Mouse (Mus musculus): Measurements from ENCODE around the gene Pla2g7.
A peak's percentile ranks its signal among the peaks of the same experiment; 100 is the strongest.

Gene Pla2g7

GRCm38 (mm10) chr17:43581012-43581467, 13.1 kb downstream of the Pla2g7 start:
- peak; percentile 14 to 32 for DNase-seq

GRCm38 (mm10) chr17:43584771-43585170, 16.9 kb downstream of the Pla2g7 start:
- DNase-seq, result no peak

- DNase-seq, result no peak
Measured at GRCm38 (mm10) chr17:43587278-43587677, 19.4 kb downstream of the Pla2g7 start.

GRCm38 (mm10) chr17:43589750-43590149, 21.9 kb downstream of the Pla2g7 start:
- no peak for DNase-seq

GRCm38 (mm10) chr17:43590531-43590930, 22.6 kb downstream of the Pla2g7 start:
- no peak for DNase-seq

GRCm38 (mm10) chr17:43592296-43593291, 24.7 kb downstream of the Pla2g7 start:
- DNase-seq, result no peak

GRCm38 (mm10) chr17:43597742-43598141, 29.8 kb downstream of the Pla2g7 start:
- no peak for DNase-seq

GRCm38 (mm10) chr17:43598706-43599105, 30.8 kb downstream of the Pla2g7 start:
- no peak for DNase-seq

- peak; percentile 56 to 77 for DNase-seq
Measured at GRCm38 (mm10) chr17:43606704-43607103, 38.8 kb downstream of the Pla2g7 start.

GRCm38 (mm10) chr17:43611586-43611985, 43.7 kb downstream of the Pla2g7 start:
- DNase-seq, result peak in 1 of 2 experiments; percentile 40

GRCm38 (mm10) chr17:43612221-43612620, 44.3 kb downstream of the Pla2g7 start:
- no peak for DNase-seq

- DNase-seq, result no peak
Measured at GRCm38 (mm10) chr17:43619156-43619555, 51.3 kb downstream of the Pla2g7 start.

GRCm38 (mm10) chr17:43622076-43622475, 54.2 kb downstream of the Pla2g7 start:
- DNase-seq, result no peak

GRCm38 (mm10) chr17:43628246-43628645, 60.3 kb downstream of the Pla2g7 start:
- no peak for DNase-seq

- DNase-seq, result no peak
Measured at GRCm38 (mm10) chr17:43629026-43629495, 61.2 kb downstream of the Pla2g7 start.

- no peak for DNase-seq
Measured at GRCm38 (mm10) chr17:43629496-43630426, 61.9 kb downstream of the Pla2g7 start, which contains the start of gene Tdrd6. Gene Tdrd6 (minus strand): TSS chr17:43630299.

- DNase-seq, result no peak
Measured at GRCm38 (mm10) chr17:43630427-43630760, 62.5 kb downstream of the Pla2g7 start.

GRCm38 (mm10) chr17:43637146-43637545, 69.2 kb downstream of the Pla2g7 start:
- DNase-seq, result no peak

- no peak for DNase-seq
Measured at GRCm38 (mm10) chr17:43640825-43641224, 72.9 kb downstream of the Pla2g7 start.

- DNase-seq, result no peak
Measured at GRCm38 (mm10) chr17:43643191-43643590, 75.3 kb downstream of the Pla2g7 start.

- DNase-seq, result no peak
Measured at GRCm38 (mm10) chr17:43644375-43644774, 76.5 kb downstream of the Pla2g7 start.

- no peak for DNase-seq
Measured at GRCm38 (mm10) chr17:43645136-43645535, 77.2 kb downstream of the Pla2g7 start.

- DNase-seq, result no peak
Measured at GRCm38 (mm10) chr17:43646925-43647324, 79.0 kb downstream of the Pla2g7 start.

All from lung, postnatal 4 days (tissue).